Mouse (Mus musculus) urinary bladder, postnatal 14 days (tissue): ENCODE measurements around the gene Sepsecs.
A peak's percentile ranks its signal among the peaks of the same experiment; 100 is the strongest.

Experiments used
- DNase-seq: peaks from one replicate; pipeline ENCODE4 v3.0.0; 2021; ENCODE audit warnings: low spot score

The Sepsecs gene

GRCm38 (mm10) chr5:52609672-52610071 lies 59.8 kb downstream of the Sepsecs start:
- DNase-seq = peak; percentile 23

- DNase-seq = peak; percentile 45
Measured at GRCm38 (mm10) chr5:52604582-52605041, 64.9 kb downstream of the Sepsecs start.

DNA sequence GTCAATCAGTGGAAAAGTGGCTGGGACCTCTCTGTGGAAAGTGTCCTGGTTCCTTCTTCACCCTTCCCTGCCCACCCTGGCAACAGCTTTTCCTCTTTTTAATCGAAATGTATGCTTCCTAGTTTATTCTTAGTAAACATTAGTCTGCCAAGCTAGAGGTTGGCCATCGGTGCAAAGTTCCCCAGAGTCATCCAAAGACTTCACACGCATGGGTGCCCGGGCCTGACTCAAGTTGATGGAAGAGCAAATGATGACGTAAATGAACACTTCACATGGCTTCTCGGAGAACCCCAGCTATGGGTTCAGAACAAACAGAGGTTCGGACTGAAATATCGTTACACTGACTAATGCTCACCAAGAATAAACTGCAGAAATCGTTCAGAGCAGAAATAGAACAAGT lies 78.9 kb downstream of the Sepsecs start:
- DNase-seq = no peak
